Mouse (Mus musculus): Measurements from ENCODE around the gene Dph1.

- TF ChIP-seq CTCF (IDR thresholded peaks at IDR 0.05) (peak; percentile 20; the same call in 1 of the 2 replicates), EP300 (IDR thresholded peaks at IDR 0.05; ENCODE audit: insufficient read depth, low read depth, low read length) (no peak), POLR2A (IDR thresholded peaks at IDR 0.05; ENCODE audit: insufficient read depth, low read depth, low read length) (no peak)
Observed at GRCm38 (mm10) chr11:75166861-75167642, 24.0 kb downstream of the Dph1 start.

All from heart, adult 2 months (tissue).